Mouse (Mus musculus): Measurements from ENCODE around the gene Vmn1r20. TPM values are rescaled to one million over a fixed set of nuclear protein-coding genes. Genes with fewer than 3 reads are reported as not detected.

The Vmn1r20 gene
- polyA plus RNA-seq (2014; fragmentation: Illumina TruSeq; extraction: RNeasy Lipid Tissue Mini Kit (QIAGEN cat#74804)), result not detected

DNA sequence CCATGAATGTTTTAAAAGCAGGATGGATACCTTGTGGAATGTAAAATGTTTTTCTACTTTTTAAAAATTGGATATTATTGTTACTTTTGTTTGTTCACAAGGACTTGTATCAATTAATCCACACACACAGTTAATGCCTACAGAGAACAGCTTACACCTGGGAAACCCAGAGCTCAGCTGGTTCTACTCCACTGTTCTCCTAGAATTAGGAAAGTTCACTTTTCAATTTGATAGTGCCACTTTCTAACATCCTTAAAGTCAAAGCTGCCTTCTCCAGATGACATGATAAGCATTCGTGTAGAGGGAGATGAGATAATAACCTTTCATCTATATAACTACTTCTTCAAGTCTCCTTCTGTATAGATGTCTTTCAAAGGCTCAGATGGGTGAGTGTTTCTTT, at the start of gene Vmn1r20:
Gene Vmn1r20 (plus strand): TSS at position 301 of the 400 bp plus-strand sequence.

DNA sequence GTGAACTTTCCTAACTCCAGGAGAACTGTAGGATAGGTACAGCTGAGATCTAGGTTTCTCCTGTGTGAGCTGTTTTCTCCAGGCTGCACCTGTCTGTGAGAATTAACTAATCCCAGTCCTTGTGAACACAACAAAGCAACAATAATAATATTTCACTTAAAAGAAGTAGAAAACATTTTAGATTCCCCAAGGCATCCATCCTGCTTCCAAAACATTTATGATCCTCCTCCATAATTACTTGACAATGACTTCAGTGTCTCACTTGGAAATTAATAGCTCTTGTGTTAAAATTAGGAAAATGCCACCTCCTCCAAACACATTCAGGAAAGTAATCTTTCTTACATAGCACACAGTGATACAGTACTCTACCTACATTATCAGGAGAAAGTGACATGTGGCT, 33.0 kb upstream of the Vmn1r20 start, which contains the start of gene Vmn1r18:
Gene Vmn1r18 (minus strand): TSS at position 101 of the 400 bp plus-strand sequence.

DNA sequence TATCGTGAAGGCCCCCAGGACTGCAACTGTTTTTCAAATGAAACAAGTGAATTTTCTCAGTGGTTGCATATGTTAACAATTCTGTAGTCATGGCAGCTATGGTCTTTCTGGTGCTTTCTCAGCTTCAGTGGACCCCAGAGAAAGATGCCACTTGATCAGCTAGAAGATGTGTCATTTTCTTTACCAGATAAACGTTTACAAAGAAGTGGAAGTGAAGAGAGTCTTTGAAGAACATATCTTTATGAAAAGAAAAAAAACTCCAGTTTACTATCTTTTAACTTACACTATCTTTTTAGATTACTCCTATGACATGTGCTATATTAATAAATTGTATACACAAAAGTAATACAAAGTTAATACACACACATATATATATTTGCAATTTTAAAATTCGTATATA, 25.2 kb upstream of the Vmn1r20 start, which contains the start of gene Vmn1r19:
Gene Vmn1r19 (plus strand): TSS at position 301 of the 400 bp plus-strand sequence.

Other genes with a start within 250 kb of the Vmn1r20 start
- not detected for gene Vmn1r13, start 225.6 kb upstream of the Vmn1r20 start, polyA plus RNA-seq (2014; fragmentation: Illumina TruSeq; extraction: RNeasy Lipid Tissue Mini Kit (QIAGEN cat#74804))
- gene Vmn1r14, start 197.2 kb upstream of the Vmn1r20 start, polyA plus RNA-seq (2014; fragmentation: Illumina TruSeq; extraction: RNeasy Lipid Tissue Mini Kit (QIAGEN cat#74804)), result not detected
- not detected for gene Vmn1r15, start 171.0 kb upstream of the Vmn1r20 start, polyA plus RNA-seq (2014; fragmentation: Illumina TruSeq; extraction: RNeasy Lipid Tissue Mini Kit (QIAGEN cat#74804))
- not detected for gene Vmn1r16, start 99.4 kb upstream of the Vmn1r20 start, polyA plus RNA-seq (2014; fragmentation: Illumina TruSeq; extraction: RNeasy Lipid Tissue Mini Kit (QIAGEN cat#74804))
- not detected for gene Vmn1r17, start 65.2 kb upstream of the Vmn1r20 start, polyA plus RNA-seq (2014; fragmentation: Illumina TruSeq; extraction: RNeasy Lipid Tissue Mini Kit (QIAGEN cat#74804))
- gene Vmn1r18, start 33.1 kb upstream of the Vmn1r20 start, polyA plus RNA-seq (2014; fragmentation: Illumina TruSeq; extraction: RNeasy Lipid Tissue Mini Kit (QIAGEN cat#74804)), result not detected
- not detected for gene Vmn1r19, start 25.1 kb upstream of the Vmn1r20 start, polyA plus RNA-seq (2014; fragmentation: Illumina TruSeq; extraction: RNeasy Lipid Tissue Mini Kit (QIAGEN cat#74804))
- gene Ppm1k, start 106.5 kb downstream of the Vmn1r20 start, polyA plus RNA-seq (2014; fragmentation: Illumina TruSeq; extraction: RNeasy Lipid Tissue Mini Kit (QIAGEN cat#74804)), result 68.2 TPM
- 25.1 TPM for gene Herc6, start 152.1 kb downstream of the Vmn1r20 start, polyA plus RNA-seq (2014; fragmentation: Illumina TruSeq; extraction: RNeasy Lipid Tissue Mini Kit (QIAGEN cat#74804))